Mouse (Mus musculus) olfactory bulb, adult 2 months (tissue): Measurements from ENCODE around the gene Hoxa5.

Experiments used
- CTCF ChIP-seq: fragments of 200-500 bp; IDR thresholded peaks from 2 replicates; pipeline ENCODE4 v1.5.1; 2012; ENCODE audit warnings: low read depth, mild to moderate bottlenecking, low read length, moderate library complexity; ENCODE audit not compliant: insufficient read depth
- POLR2A ChIP-seq: fragments of 200-500 bp; IDR thresholded peaks from 2 replicates; pipeline ENCODE4 v1.6.1; 2012; ENCODE audit warnings: mild to moderate bottlenecking, low read depth, low read length, moderate library complexity; ENCODE audit not compliant: insufficient read depth

- TF ChIP-seq POLR2A (no peak), CTCF (no peak)
These were observed 42.5 kb upstream of the Hoxa5 start for GRCm38 (mm10) chr6:52246916-52247315.
